Mouse (Mus musculus) cerebellum, adult 11 months (tissue): Measurements from ENCODE around the gene Gm10719.
"Not testable (repeated sequence)": the region's sequence is repeated elsewhere in the genome, so short reads cannot be mapped to it uniquely, and the experiment has no call there.

ENCODE experiments used
- DNase-seq: peaks from one replicate; pipeline ENCODE4 v3.0.0; 2022

Gene Gm10719

GRCm38 (mm10) chr9:3026136-3026535 is 8.9 kb downstream of the Gm10719 start:
- DNase-seq: not testable (repeated sequence)

GRCm38 (mm10) chr9:3026741-3027140 is 9.5 kb downstream of the Gm10719 start:
- DNase-seq: not testable (repeated sequence)

- not testable (repeated sequence) for DNase-seq
Measured at GRCm38 (mm10) chr9:3027200-3027599, 10.0 kb downstream of the Gm10719 start.

- DNase-seq: not testable (repeated sequence)
Measured at GRCm38 (mm10) chr9:3029276-3030000, 12.2 kb downstream of the Gm10719 start.

- DNase-seq: not testable (repeated sequence)
Measured at GRCm38 (mm10) chr9:3030677-3031318, 13.6 kb downstream of the Gm10719 start.

- not testable (repeated sequence) for DNase-seq
Measured at GRCm38 (mm10) chr9:3034299-3034698, 17.1 kb downstream of the Gm10719 start, which contains the start of gene Gm17535. Gene Gm17535, plus strand, starts transcription at chr9:3034599.

- DNase-seq: not testable (repeated sequence)
Measured at GRCm38 (mm10) chr9:3036577-3036976, 19.4 kb downstream of the Gm10719 start, which contains the start of gene Gm10715. Gene Gm10715, plus strand, starts transcription at chr9:3036877.

GRCm38 (mm10) chr9:3038161-3038560 is 21.0 kb downstream of the Gm10719 start:
- not testable (repeated sequence) for DNase-seq
